Comparison of ENCODE assay signal across 9 mouse cellular contexts in the genomic region with DNA sequence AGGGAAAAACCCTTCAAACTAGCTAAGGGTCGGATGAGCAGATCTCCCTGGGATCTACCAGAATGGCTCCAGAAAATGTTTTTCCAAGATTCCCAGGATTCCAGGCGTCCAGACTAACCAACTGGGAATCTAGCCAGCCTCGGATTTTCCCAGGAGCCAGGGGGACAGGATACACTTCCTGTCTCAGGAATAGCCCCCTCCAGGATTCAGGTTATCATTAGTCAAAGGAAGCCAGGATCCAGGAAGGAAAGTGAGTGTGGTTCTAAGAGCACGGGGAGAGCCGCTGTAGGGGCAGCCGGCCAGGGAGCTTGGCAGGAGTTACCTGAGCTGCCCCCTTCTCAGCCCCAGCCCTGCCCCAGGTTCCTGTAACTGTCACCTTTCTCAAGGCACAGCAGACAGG. TPM values are rescaled to one million over a fixed set of nuclear protein-coding genes. Genes with fewer than 3 reads are reported as not detected.
A peak's percentile ranks its signal among the peaks of the same experiment; 100 is the strongest.
DNase-seq lines count a peak whose midpoint lies in the region; ATAC-seq lines count a peak whose summit lies in the region.
"Had no signal": no experiment of that assay in that cellular context is flagged by ENCODE, and none has a peak within 500 bp of the region (broad histone marks: within the 10 kb centered on the region; RNA-seq: fewer than 3 reads in every experiment).

No protein-coding gene starts in this region.

- peaks cover 4 to 13% of the 10 kb centered on the region in 2 experiments for H3K4me1 ChIP-seq in heart, embryonic 14.5 days (ENCODE audit: control insufficient read depth in 2 of 2, insufficient read depth in 2 of 2, low read length in 2 of 2)

- H3K9me3 ChIP-seq in heart, embryonic 14.5 days (ENCODE audit: control insufficient read depth, low read length) = no peaks in the 10 kb centered on the region

- ATAC-seq in cerebellum, adult (ENCODE audit: insufficient number of reproducible peaks, low FRiP score, low TSS enrichment) = no peak
- ATAC-seq in heart, embryonic 14.5 days (ENCODE audit: insufficient number of reproducible peaks, insufficient read depth, low FRiP score, low read depth) = 0 out of 2 replicates have a peak, but pooled peaks have one; percentile 25
- no peak for ATAC-seq in granulocyte monocyte progenitor cell, adult 5-6 weeks (replicated peaks; ENCODE audit: poor library complexity, severe bottlenecking)
- ATAC-seq in erythroblast, adult 5-6 weeks (replicated peaks; ENCODE audit: low FRiP score, poor library complexity, severe bottlenecking) = no peak

- peaks cover 57% of the 10 kb centered on the region for H3K36me3 ChIP-seq in heart, embryonic 14.5 days (ENCODE audit: control insufficient read depth, insufficient read depth, low read length)

- no peak overlapping the region for H3K9ac ChIP-seq in heart, embryonic 14.5 days (ENCODE audit: low read length)

- peak; percentile 42 to 50 for DNase-seq in cerebellum, postnatal 10 days
- peak; percentile 66 for DNase-seq in adrenal gland, postnatal 14 days
- DNase-seq in kidney, postnatal 14 days = peak; percentile 80
- DNase-seq in thymus, postnatal 25 days = no peak
- DNase-seq: cerebellum, postnatal 36 days had no signal

- 53% methylated on average over 6 of the region's 6 CpGs for WGBS in heart, embryonic 14.5 days

- no peak overlapping the region for H3K4me3 ChIP-seq in heart, embryonic 14.5 days (ENCODE audit: control insufficient read depth in 1 of 2, insufficient read depth in 1 of 2, low read depth in 1 of 2, low read length in 2 of 2)

- no peaks in the 10 kb centered on the region for H3K27me3 ChIP-seq in heart, embryonic 14.5 days (ENCODE audit: control insufficient read depth, insufficient read depth, low read length)

- H3K27ac ChIP-seq in heart, embryonic 14.5 days (replicated peaks in 1 of 2; ENCODE audit: control insufficient read depth in 1 of 2, insufficient read depth in 1 of 2, low read depth in 2 of 2, low read length in 2 of 2) = peak overlapping the region; percentile 74 to 78

- peak overlapping the region; percentile 7; the same call in 1 of the 2 replicates for H3K4me2 ChIP-seq in heart, embryonic 14.5 days (ENCODE audit: low read length)

RNA-seq across cellular contexts. Expression of a gene that starts 5.1 kb away (rescaled TPM):
- 47.9 and 49.4 TPM in 2 replicates for total RNA-seq in adrenal gland, postnatal 14 days (2021)
- 77.6 and 77.9 TPM in 2 replicates for polyA plus RNA-seq in heart, embryonic 14.5 days (2014; fragmentation: Nextera tagmentation; extraction: Ambion mirVana)
- total RNA-seq in granulocyte monocyte progenitor cell, adult 5-6 weeks (2014; fragmentation: Nextera tagmentation) = 13.2 and 15.1 TPM in 2 replicates
- 3.3 and 5.6 TPM in 2 replicates for total RNA-seq in granulocyte monocyte progenitor cell, adult 5-6 weeks (2017)
- 0.58 and 2.1 TPM in 2 replicates for total RNA-seq in erythroblast, adult 5-6 weeks (2015; ENCODE audit: low replicate concordance)
- 0.60 and 1.5 TPM in 2 replicates for total RNA-seq in erythroblast, adult 5-6 weeks (2017; ENCODE audit: low replicate concordance)

RNA-seq across cellular contexts. Expression of a gene that starts 5.1 kb away (rescaled TPM):
- total RNA-seq in adrenal gland, postnatal 14 days (2021) = 81.5 and 90.2 TPM in 2 replicates
- 104 and 112 TPM in 2 replicates for polyA plus RNA-seq in heart, embryonic 14.5 days (2014; fragmentation: Nextera tagmentation; extraction: Ambion mirVana)
- total RNA-seq in granulocyte monocyte progenitor cell, adult 5-6 weeks (2014; fragmentation: Nextera tagmentation) = 81.0 and 106 TPM in 2 replicates
- total RNA-seq in granulocyte monocyte progenitor cell, adult 5-6 weeks (2017) = 138 and 194 TPM in 2 replicates
- 31.5 and 42.0 TPM in 2 replicates for total RNA-seq in erythroblast, adult 5-6 weeks (2015; ENCODE audit: low replicate concordance)
- total RNA-seq in erythroblast, adult 5-6 weeks (2017; ENCODE audit: low replicate concordance) = 49.2 and 62.7 TPM in 2 replicates

RNA-seq across cellular contexts. Expression of a gene that starts 19.1 kb away (rescaled TPM):
- 177 and 186 TPM in 2 replicates for total RNA-seq in adrenal gland, postnatal 14 days (2021)
- polyA plus RNA-seq in heart, embryonic 14.5 days (2014; fragmentation: Nextera tagmentation; extraction: Ambion mirVana) = 155 and 161 TPM in 2 replicates
- total RNA-seq in granulocyte monocyte progenitor cell, adult 5-6 weeks (2014; fragmentation: Nextera tagmentation) = 61.3 and 68.8 TPM in 2 replicates
- 64.5 and 85.8 TPM in 2 replicates for total RNA-seq in granulocyte monocyte progenitor cell, adult 5-6 weeks (2017)
- 6.9 and 17.5 TPM in 2 replicates for total RNA-seq in erythroblast, adult 5-6 weeks (2015; ENCODE audit: low replicate concordance)
- total RNA-seq in erythroblast, adult 5-6 weeks (2017; ENCODE audit: low replicate concordance) = 7.8 and 13.4 TPM in 2 replicates

RNA-seq across cellular contexts. Expression of a gene that starts 19.1 kb away (rescaled TPM):
- 26.3 and 29.6 TPM in 2 replicates for total RNA-seq in adrenal gland, postnatal 14 days (2021)
- 41.2 and 44.4 TPM in 2 replicates for polyA plus RNA-seq in heart, embryonic 14.5 days (2014; fragmentation: Nextera tagmentation; extraction: Ambion mirVana)
- 21.9 and 36.8 TPM in 2 replicates for total RNA-seq in granulocyte monocyte progenitor cell, adult 5-6 weeks (2014; fragmentation: Nextera tagmentation)
- 25.5 and 29.9 TPM in 2 replicates for total RNA-seq in granulocyte monocyte progenitor cell, adult 5-6 weeks (2017)
- total RNA-seq in erythroblast, adult 5-6 weeks (2015; ENCODE audit: low replicate concordance) = 3.8 and 13.8 TPM in 2 replicates
- total RNA-seq in erythroblast, adult 5-6 weeks (2017; ENCODE audit: low replicate concordance) = 4.0 and 5.3 TPM in 2 replicates

RNA-seq across cellular contexts. Expression of a gene that starts 19.5 kb away (rescaled TPM):
- total RNA-seq in adrenal gland, postnatal 14 days (2021) = 34.1 and 45.0 TPM in 2 replicates
- polyA plus RNA-seq in heart, embryonic 14.5 days (2014; fragmentation: Nextera tagmentation; extraction: Ambion mirVana) = 51.7 and 54.7 TPM in 2 replicates
- 89.3 and 102 TPM in 2 replicates for total RNA-seq in granulocyte monocyte progenitor cell, adult 5-6 weeks (2014; fragmentation: Nextera tagmentation)
- total RNA-seq in granulocyte monocyte progenitor cell, adult 5-6 weeks (2017) = 71.9 and 93.9 TPM in 2 replicates
- 15.0 and 15.9 TPM in 2 replicates for total RNA-seq in erythroblast, adult 5-6 weeks (2015; ENCODE audit: low replicate concordance)
- 3.5 and 7.2 TPM in 2 replicates for total RNA-seq in erythroblast, adult 5-6 weeks (2017; ENCODE audit: low replicate concordance)
